Mouse (Mus musculus) spleen, adult 2 months (tissue): ENCODE results near the gene Gm8082. TPM values are rescaled to one million over a fixed set of nuclear protein-coding genes. Genes with fewer than 3 reads are reported as not detected.
"Not testable (repeated sequence)": the region's sequence is repeated elsewhere in the genome, so short reads cannot be mapped to it uniquely, and the experiment has no call there.

Experiments
- DNase-seq, 2 experiments: peaks; one replicate each; pipeline versions ENCODE4 v3.0.0 to v3.0.0-alpha.2; 2012 to 2021; ENCODE audit warnings: low spot score in 2 of 2, low read depth in 1 of 2
- H3K27ac ChIP-seq: fragments of 200-500 bp; 2 replicates; pipeline ENCODE4 v1.5.1; 2012; ENCODE audit warnings: low read length, inconsistent platforms; ENCODE audit not compliant: insufficient read depth
- H3K27me3 ChIP-seq: fragments of 200-500 bp; 2 replicates; pipeline ENCODE4 v1.6.1; 2012; ENCODE audit warnings: mild to moderate bottlenecking, moderate library complexity, low read length, inconsistent platforms; ENCODE audit not compliant: control insufficient read depth, insufficient read depth
- H3K36me3 ChIP-seq: fragments of 200-500 bp; 2 replicates; pipeline ENCODE4 v1.6.1; 2012; ENCODE audit warnings: mild to moderate bottlenecking, low read length, inconsistent platforms; ENCODE audit not compliant: control insufficient read depth, insufficient read depth
- H3K4me1 ChIP-seq: fragments of 200-500 bp; 2 replicates; pipeline ENCODE4 v1.6.1; 2011; ENCODE audit warnings: inconsistent platforms; ENCODE audit not compliant: control insufficient read depth, insufficient read depth, insufficient read length
- H3K4me3 ChIP-seq: fragments of 200-500 bp; 2 replicates; pipeline ENCODE4 v1.5.1; 2011; ENCODE audit warnings: mild to moderate bottlenecking, inconsistent platforms; ENCODE audit not compliant: insufficient read depth, insufficient read length; ENCODE audit errors: extremely low read depth
- WGBS: fragments of 180-500 bp; shearing (Covaris S2); methylation state at CpG from one replicate; pipeline ENCODE4 v1.1.7; 2018; 5-methylcytosine and 5-hydroxymethylcytosine counted together
- polyA plus RNA-seq: library from polyadenylated mRNA; depleted of rRNA; stranded (reverse); fragments of >200 nt; gene quantifications from 2 replicates; pipeline ENCODE4 v1.2.3, GENCODE M21; 2012; rRNA removed

Gm8082 gene
- not detected in 2 replicates for polyA plus RNA-seq

- not testable (repeated sequence) for H3K4me3 ChIP-seq, DNase-seq, H3K36me3 ChIP-seq, H3K27ac ChIP-seq, H3K27me3 ChIP-seq, H3K4me1 ChIP-seq
- no CpG with 5 or more reads among the region's 1 CpGs for WGBS
These were observed at the start of gene Gm8082 for GRCm38 (mm10) chr14:42993524-42993923. TSS of gene Gm8082 (minus strand) at chr14:42993624.

- H3K4me1 ChIP-seq, H3K27me3 ChIP-seq, H3K36me3 ChIP-seq, DNase-seq, H3K27ac ChIP-seq, H3K4me3 ChIP-seq: not testable (repeated sequence)
These were observed 22.1 kb upstream of the Gm8082 start, which contains the start of gene Gm10376 for GRCm38 (mm10) chr14:43015528-43015927. TSS of gene Gm10376 (minus strand) at chr14:43015628.

Other genes with a start within 250 kb of the Gm8082 start
- not detected in 2 replicates for gene Gm3015, start 224.8 kb downstream of the Gm8082 start, polyA plus RNA-seq
- gene Gm10377, start 195.6 kb downstream of the Gm8082 start, polyA plus RNA-seq = not detected in 2 replicates
- not detected in 2 replicates for gene Gm21977, start 140.1 kb downstream of the Gm8082 start, polyA plus RNA-seq
- gene Gm10376, start 22.0 kb upstream of the Gm8082 start, polyA plus RNA-seq = not detected in 2 replicates
- gene Gm8094, start 83.0 kb upstream of the Gm8082 start, polyA plus RNA-seq = not detected in 2 replicates
- gene Gm8104, start 107.0 kb upstream of the Gm8082 start, polyA plus RNA-seq = not detected in 2 replicates
- not detected in 2 replicates for gene Gm7233, start 186.2 kb upstream of the Gm8082 start, polyA plus RNA-seq
- gene Gm8122, start 241.7 kb upstream of the Gm8082 start, polyA plus RNA-seq = not detected in 2 replicates